Comparison of ENCODE assay signal across 8 mouse cellular contexts in the genomic region with DNA sequence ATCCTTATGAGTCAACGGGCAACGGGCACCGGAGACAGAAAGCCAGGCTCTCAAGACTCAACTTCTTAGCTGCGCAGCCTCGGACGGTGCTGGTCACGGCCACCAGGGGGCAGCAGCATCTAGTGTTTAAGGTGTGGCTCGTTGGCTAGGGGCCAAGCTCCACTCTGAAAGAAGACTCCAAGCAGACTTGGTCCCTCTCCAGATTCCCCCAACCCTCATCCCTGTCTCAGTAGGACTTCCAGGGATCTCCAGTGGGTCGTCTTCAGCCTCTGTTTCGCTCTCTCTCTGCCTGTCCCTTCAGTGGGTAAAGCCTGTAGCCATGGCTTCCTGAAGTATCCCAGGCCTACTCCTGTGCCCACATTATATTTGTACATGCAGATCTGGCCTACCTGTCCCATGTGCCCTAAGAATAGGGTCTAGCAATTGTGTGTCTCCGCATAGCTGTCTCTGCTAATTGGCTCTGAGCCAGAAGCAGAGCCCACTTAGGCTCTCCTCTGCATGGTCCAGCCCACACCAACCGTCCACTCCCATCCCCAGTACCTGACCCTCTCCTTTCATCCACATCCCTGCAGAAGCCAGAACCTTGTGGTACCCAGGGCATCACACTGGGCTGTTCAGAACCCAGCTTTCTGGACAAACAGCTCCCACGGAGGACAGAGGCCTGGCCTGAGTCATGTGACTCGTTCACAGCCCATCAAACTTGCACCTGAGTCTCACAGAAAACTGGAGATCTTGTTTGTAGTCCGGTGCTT. TPM values are rescaled to one million over a fixed set of nuclear protein-coding genes. Genes with fewer than 3 reads are reported as not detected.
DNase-seq lines count a peak whose midpoint lies in the region; ATAC-seq and TF ChIP-seq lines count a peak whose summit lies in the region.

No protein-coding gene starts in this region.

- TF ChIP-seq POLR2A in limb, embryonic 14.5 days (IDR thresholded peaks at IDR 0.05; ENCODE audit: borderline replicate concordance, extremely low read depth, insufficient read depth, insufficient read length) = no peak

- H3K27ac ChIP-seq in embryonic facial prominence, embryonic 10.5 days (replicated peaks) = no peak overlapping the region
- no peak overlapping the region for H3K27ac ChIP-seq in limb, embryonic 14.5 days (replicated peaks; ENCODE audit: low read depth, low read length)
- H3K27ac ChIP-seq in midbrain, postnatal 0 days (ENCODE audit: low read depth, low read length) = no peak overlapping the region

- 36% methylated on average over 15 of the region's 15 CpGs for WGBS in embryonic facial prominence, embryonic 10.5 days
- WGBS in limb, embryonic 14.5 days = 35% methylated on average over 15 of the region's 15 CpGs
- 35% methylated on average over 15 of the region's 15 CpGs for WGBS in midbrain, postnatal 0 days

- H3K4me2 ChIP-seq in limb, embryonic 14.5 days (replicated peaks; ENCODE audit: low read depth, low read length, severe bottlenecking) = no peak overlapping the region
- no peak overlapping the region for H3K4me2 ChIP-seq in midbrain, postnatal 0 days (ENCODE audit: low read depth, low read length, poor library complexity, severe bottlenecking)

- no peaks in the 10 kb centered on the region for H3K9me3 ChIP-seq in embryonic facial prominence, embryonic 10.5 days
- H3K9me3 ChIP-seq in limb, embryonic 14.5 days (ENCODE audit: control insufficient read depth, low read length) = no peaks in the 10 kb centered on the region
- H3K9me3 ChIP-seq in midbrain, postnatal 0 days (ENCODE audit: low read length) = no peaks in the 10 kb centered on the region

- H3K36me3 ChIP-seq in embryonic facial prominence, embryonic 10.5 days (replicated peaks) = peaks cover 33% of the 10 kb centered on the region
- H3K36me3 ChIP-seq in limb, embryonic 14.5 days (ENCODE audit: control insufficient read depth, insufficient read depth, low read length) = peaks cover 20% of the 10 kb centered on the region
- H3K36me3 ChIP-seq in midbrain, postnatal 0 days (ENCODE audit: insufficient read depth, low read length) = peaks cover 14% of the 10 kb centered on the region

- H3K9ac ChIP-seq in limb, embryonic 14.5 days (ENCODE audit: low read depth, low read length, severe bottlenecking) = no peak overlapping the region
- H3K9ac ChIP-seq in midbrain, postnatal 0 days (replicated peaks; ENCODE audit: low read length, poor library complexity, severe bottlenecking) = no peak overlapping the region

- peak; percentile 64 for ATAC-seq in limb, embryonic 14.5 days (ENCODE audit: low FRiP score, low read depth)
- ATAC-seq in midbrain, postnatal 0 days (ENCODE audit: low FRiP score) = peak; percentile 12; the same call in 1 of the 2 replicates

- peak; percentile 86 for DNase-seq in 3T3-L1 (ENCODE audit: low read depth, low spot score)
- peak; percentile 93 for DNase-seq in adrenal gland, postnatal 14 days
- peak; percentile 88 for DNase-seq in embryonic facial prominence, embryonic 10.5 days (ENCODE audit: low spot score)
- peak; percentile 84 for DNase-seq in heart, adult 8-10 months (ENCODE audit: low spot score)
- peak; percentile 81 to 94 for DNase-seq in kidney, adult 8-10 months
- DNase-seq in limb, embryonic 14.5 days (ENCODE audit: low spot score) = peak; percentile 90
- DNase-seq in midbrain, postnatal 0 days (ENCODE audit: low spot score) = peak; percentile 93
- DNase-seq in spleen, postnatal 10 days (ENCODE audit: low spot score in 2 of 2) = peak; percentile 94 to 95

- peak; percentile 90 for TF ChIP-seq CTCF in midbrain, postnatal 0 days (IDR thresholded peaks at IDR 0.05)

- H3K4me1 ChIP-seq in embryonic facial prominence, embryonic 10.5 days = peaks cover 18% of the 10 kb centered on the region
- H3K4me1 ChIP-seq in limb, embryonic 14.5 days (ENCODE audit: control insufficient read depth, insufficient read depth, low read length) = 0 out of 2 replicates have a peak, but pooled peaks cover 3% of the 10 kb centered on the region
- peaks cover 4% of the 10 kb centered on the region; the same call in 1 of the 2 replicates for H3K4me1 ChIP-seq in midbrain, postnatal 0 days (ENCODE audit: insufficient read depth, low read length)

- no peaks in the 10 kb centered on the region for H3K27me3 ChIP-seq in embryonic facial prominence, embryonic 10.5 days (replicated peaks; ENCODE audit: low read depth, poor library complexity, severe bottlenecking)
- H3K27me3 ChIP-seq in limb, embryonic 14.5 days (ENCODE audit: control insufficient read depth, insufficient read depth, low read length) = no peaks in the 10 kb centered on the region
- no peaks in the 10 kb centered on the region for H3K27me3 ChIP-seq in midbrain, postnatal 0 days (ENCODE audit: insufficient read depth, low read length)

- no peak overlapping the region for H3K4me3 ChIP-seq in embryonic facial prominence, embryonic 10.5 days
- no peak overlapping the region for H3K4me3 ChIP-seq in limb, embryonic 14.5 days (replicated peaks; ENCODE audit: low read length)
- H3K4me3 ChIP-seq in midbrain, postnatal 0 days (ENCODE audit: low read depth, low read length) = no peak overlapping the region

RNA-seq across cellular contexts. Expression of a gene that starts 9.8 kb away (rescaled TPM):
- 246 and 273 TPM in 2 replicates for total RNA-seq in adrenal gland, postnatal 14 days (2021)
- 264 and 283 TPM in 2 replicates for polyA plus RNA-seq in embryonic facial prominence, embryonic 10.5 days (2016; fragmentation: Nextera tagmentation; extraction: Ambion mirVana)
- 10 to 100 TPM; 65.7 to 84.1 (median 79.2) TPM for total RNA-seq in heart, adult 8-10 months (2022)
- polyA plus RNA-seq in limb, embryonic 14.5 days (2012; rRNA removed) = 213 and 223 TPM in 2 replicates
- 177 and 178 TPM in 2 replicates for polyA plus RNA-seq in limb, embryonic 14.5 days (2014; fragmentation: Nextera tagmentation; extraction: Ambion mirVana)
- total RNA-seq in midbrain, postnatal 0 days (2014; rRNA removed) = 181 and 197 TPM in 2 replicates
- 90.9 and 102 TPM in 2 replicates for polyA plus RNA-seq in midbrain, postnatal 0 days (2015; fragmentation: Nextera tagmentation; extraction: Ambion mirVana)
